Mouse (Mus musculus) spleen, adult 2 months (tissue): ENCODE results near the gene Hirip3.

Experiments
- CTCF ChIP-seq: fragments of 200-500 bp; IDR thresholded peaks from 2 replicates; pipeline ENCODE4 v1.5.1; 2011; ENCODE audit warnings: mild to moderate bottlenecking, inconsistent platforms; ENCODE audit not compliant: insufficient read depth, insufficient read length, insufficient replicate concordance; ENCODE audit errors: extremely low read depth
- POLR2A ChIP-seq: fragments of 200-500 bp; IDR thresholded peaks from 2 replicates; pipeline ENCODE4 v1.6.1; 2011; ENCODE audit warnings: low read depth, low read length, inconsistent platforms

GRCm38 (mm10) chr7:126856741-126857420, 4.9 kb upstream of the Hirip3 start:
- TF ChIP-seq POLR2A (no peak), CTCF (no peak)
